Mouse (Mus musculus) left cerebral cortex, postnatal 25 days (tissue): Measurements from ENCODE around the gene Srp68. TPM values are rescaled to one million over a fixed set of nuclear protein-coding genes. Genes with fewer than 3 reads are reported as not detected.

Source experiments
- total RNA-seq, 2 experiments: library from RNA; stranded (reverse); gene quantifications; 2 replicates each; pipeline ENCODE4 v1.2.3; 2021

Gene Srp68
- total RNA-seq, 2 experiments from 2014 or later = 65.8 to 69.8 TPM

Other genes starting within 250 kb of the Srp68 start
- gene H3f3b, start 246.3 kb downstream of the Srp68 start, total RNA-seq = 100 to 1,000 TPM; 225 to 260 TPM
- 10 to 100 TPM; 20.7 to 21.7 TPM for gene Unk, start 243.9 kb downstream of the Srp68 start, total RNA-seq
- 1 to 10 TPM in 1 of 2 experiments, under 1 TPM in 1; 0.82 to 1.0 TPM for gene Unc13d, start 196.3 kb downstream of the Srp68 start, total RNA-seq
- 100 to 1,000 TPM; 342 to 363 TPM for gene Wbp2, start 187.2 kb downstream of the Srp68 start, total RNA-seq
- 1 to 10 TPM; 7.0 to 7.4 TPM for gene Trim47, start 147.0 kb downstream of the Srp68 start, total RNA-seq
- 1 to 10 TPM; 7.0 to 7.1 TPM for gene Trim65, start 143.1 kb downstream of the Srp68 start, total RNA-seq
- gene Mrpl38, start 135.3 kb downstream of the Srp68 start, total RNA-seq = 10 to 100 TPM; 53.0 to 53.8 TPM
- gene Fbf1, start 106.1 kb downstream of the Srp68 start, total RNA-seq = 10 to 100 TPM; 72.8 to 82.1 TPM
- gene Ten1, start 75.4 kb downstream of the Srp68 start, total RNA-seq = 10 to 100 TPM; 40.6 to 42.4 TPM
- 100 to 1,000 TPM; 110 to 111 TPM for gene Acox1, start 75.2 kb downstream of the Srp68 start, total RNA-seq
- gene Evpl, start 36.1 kb downstream of the Srp68 start, total RNA-seq = 1 to 10 TPM in 1 of 2 experiments, under 1 TPM in 1; 0.92 to 1.1 TPM
- gene Galr2, start 6.7 kb upstream of the Srp68 start, total RNA-seq = not detected
- gene Exoc7, start 33.0 kb upstream of the Srp68 start, total RNA-seq = 10 to 100 TPM; 95.7 to 97.4 TPM
- 1 to 10 TPM; 4.8 to 6.3 TPM for gene Foxj1, start 61.2 kb upstream of the Srp68 start, total RNA-seq
- 100 to 1,000 TPM; 252 to 278 TPM for gene Rnf157, start 138.8 kb upstream of the Srp68 start, total RNA-seq
- 10 to 100 TPM; 31.3 to 33.7 TPM for gene Ubald2, start 159.9 kb upstream of the Srp68 start, total RNA-seq
- not detected for gene Qrich2, start 192.0 kb upstream of the Srp68 start, total RNA-seq
- 10 to 100 TPM; 65.7 to 76.2 TPM for gene Prpsap1, start 220.0 kb upstream of the Srp68 start, total RNA-seq